In genomic region chr16:31081891-31082290, GRCm38 (mm10) we compare ENCODE assay signal across 8 mouse cellular contexts. TPM values are rescaled to one million over a fixed set of nuclear protein-coding genes. Genes with fewer than 3 reads are reported as not detected.
DNase-seq lines count a peak whose midpoint lies in the region; ATAC-seq lines count a peak whose summit lies in the region.

No protein-coding gene starts in this region.

- peaks cover 13% of the 10 kb centered on the region; the same call in 1 of the 2 replicates for H3K36me3 ChIP-seq in heart, embryonic 12.5 days
- peaks cover 8% of the 10 kb centered on the region for H3K36me3 ChIP-seq in embryonic facial prominence, embryonic 10.5 days (replicated peaks)
- H3K36me3 ChIP-seq in hindbrain, embryonic 15.5 days: no peaks in the 10 kb centered on the region
- 0 out of 2 replicates have a peak, but pooled peaks cover 2% of the 10 kb centered on the region for H3K36me3 ChIP-seq in midbrain, embryonic 10.5 days

- no peaks in the 10 kb centered on the region for H3K9me3 ChIP-seq in heart, embryonic 12.5 days (replicated peaks)
- no peaks in the 10 kb centered on the region for H3K9me3 ChIP-seq in embryonic facial prominence, embryonic 10.5 days
- no peaks in the 10 kb centered on the region for H3K9me3 ChIP-seq in hindbrain, embryonic 15.5 days
- H3K9me3 ChIP-seq in midbrain, embryonic 10.5 days (replicated peaks): no peaks in the 10 kb centered on the region

- no peak for DNase-seq in heart, postnatal 25 days (ENCODE audit: low spot score)
- DNase-seq in embryonic facial prominence, embryonic 10.5 days (ENCODE audit: low spot score): no peak
- no peak for DNase-seq in midbrain, embryonic 10.5 days (ENCODE audit: low spot score)
- no peak for DNase-seq in spleen, adult 12 weeks (ENCODE audit: low spot score)
- DNase-seq in thymus, postnatal 25 days: no peak
- DNase-seq in layer of hippocampus, postnatal 14 days (ENCODE audit: low spot score in 2 of 2): no peak

- H3K4me1 ChIP-seq in heart, embryonic 12.5 days (replicated peaks): peaks cover 7% of the 10 kb centered on the region
- peaks cover 25% of the 10 kb centered on the region for H3K4me1 ChIP-seq in embryonic facial prominence, embryonic 10.5 days
- peaks cover 21% of the 10 kb centered on the region for H3K4me1 ChIP-seq in hindbrain, embryonic 15.5 days (replicated peaks)
- H3K4me1 ChIP-seq in midbrain, embryonic 10.5 days: peaks cover 26% of the 10 kb centered on the region

- ATAC-seq in heart, embryonic 12.5 days (ENCODE audit: insufficient number of reproducible peaks, low FRiP score): no peak
- no peak for ATAC-seq in hindbrain, embryonic 15.5 days (ENCODE audit: low FRiP score, low read depth)

- H3K4me2 ChIP-seq in heart, embryonic 12.5 days: peak overlapping the region; percentile 96
- peak overlapping the region; percentile 88 for H3K4me2 ChIP-seq in hindbrain, embryonic 15.5 days

- no peak overlapping the region for H3K9ac ChIP-seq in heart, embryonic 12.5 days
- no peak overlapping the region for H3K9ac ChIP-seq in hindbrain, embryonic 15.5 days

- no peaks in the 10 kb centered on the region for H3K27me3 ChIP-seq in heart, embryonic 12.5 days (replicated peaks)
- no peaks in the 10 kb centered on the region for H3K27me3 ChIP-seq in embryonic facial prominence, embryonic 10.5 days (replicated peaks; ENCODE audit: low read depth, poor library complexity, severe bottlenecking)
- H3K27me3 ChIP-seq in hindbrain, embryonic 15.5 days: no peaks in the 10 kb centered on the region
- H3K27me3 ChIP-seq in midbrain, embryonic 10.5 days (ENCODE audit: low read depth, poor library complexity, severe bottlenecking): no peaks in the 10 kb centered on the region

- intact Hi-C loops in heart, postnatal 25 days (cut with DNase I): loop anchor here (2.0 to 5.0 kb wide), 2 partner anchors 120 to 271 kb away; partner anchors contain the start of gene Acap2

- WGBS in heart, embryonic 12.5 days: 69% methylated on average over 6 of the region's 6 CpGs
- WGBS in embryonic facial prominence, embryonic 10.5 days: 68% methylated on average over 6 of the region's 6 CpGs
- WGBS in hindbrain, embryonic 15.5 days: 73% methylated on average over 6 of the region's 6 CpGs
- 76% methylated on average over 6 of the region's 6 CpGs for WGBS in midbrain, embryonic 10.5 days

- peak overlapping the region; percentile 77 for H3K4me3 ChIP-seq in heart, embryonic 12.5 days
- H3K4me3 ChIP-seq in embryonic facial prominence, embryonic 10.5 days: peak overlapping the region; percentile 84
- H3K4me3 ChIP-seq in hindbrain, embryonic 15.5 days: 0 out of 2 replicates have a peak overlapping the region, but pooled peaks have one; percentile 73
- H3K4me3 ChIP-seq in midbrain, embryonic 10.5 days: peak overlapping the region; percentile 82

- H3K27ac ChIP-seq in heart, embryonic 12.5 days (ENCODE audit: poor library complexity, severe bottlenecking): no peak overlapping the region
- peak overlapping the region; percentile 91; the same call in 1 of the 2 replicates for H3K27ac ChIP-seq in embryonic facial prominence, embryonic 10.5 days (replicated peaks)
- H3K27ac ChIP-seq in hindbrain, embryonic 15.5 days (replicated peaks): no peak overlapping the region
- peak overlapping the region; percentile 84 for H3K27ac ChIP-seq in midbrain, embryonic 10.5 days (replicated peaks)

RNA-seq across cellular contexts. Expression of gene Xxylt1, which starts 0.7 kb away (rescaled TPM):
- 12.9 and 13.7 TPM in 2 replicates for polyA plus RNA-seq in heart, embryonic 12.5 days (2016; fragmentation: Nextera tagmentation; extraction: Ambion mirVana)
- total RNA-seq in heart, postnatal 25 days (2021): 10 to 100 TPM; 11.3 to 11.5 TPM
- polyA plus RNA-seq in embryonic facial prominence, embryonic 10.5 days (2016; fragmentation: Nextera tagmentation; extraction: Ambion mirVana): 14.5 and 16.3 TPM in 2 replicates
- polyA plus RNA-seq in hindbrain, embryonic 15.5 days (2015; fragmentation: Nextera tagmentation; extraction: Ambion mirVana): 15.4 and 17.3 TPM in 2 replicates
- polyA plus RNA-seq in midbrain, embryonic 10.5 days (2016; fragmentation: Nextera tagmentation; extraction: Ambion mirVana): 13.6 and 14.0 TPM in 2 replicates
- 10 to 100 TPM; 19.5 to 22.5 TPM for total RNA-seq in layer of hippocampus, postnatal 14 days (2021)

Comparison
In these comparisons a context has a peak if more than half of its experiments do, and no peak if none do; other contexts are left out.
1. H3K27ac ChIP-seq: peak in embryonic facial prominence, embryonic 10.5 days (single experiment) and midbrain, embryonic 10.5 days (single experiment); none in heart, embryonic 12.5 days (single experiment) and hindbrain, embryonic 15.5 days (single experiment).
2. Peak in every context shown above with its lines, with median percentiles within 50 percentile points of each other: H3K4me3 ChIP-seq.